Mouse (Mus musculus) naive thymus-derived CD4-positive, alpha-beta T cell, adult 5 months (primary cell): ENCODE results near the gene Lyl1. TPM values are rescaled to one million over a fixed set of nuclear protein-coding genes. Genes with fewer than 3 reads are reported as not detected.

Source experiments
- polyA plus RNA-seq: library from polyadenylated mRNA; unstranded; fragments of 100-300 nt; shearing (Covaris generic); gene quantifications from one replicate; pipeline ENCODE4 v1.2.1, GENCODE M21; 2017

Lyl1 gene
- not detected for polyA plus RNA-seq

GRCm38 (mm10) chr8:84700941-84701911, at the start of gene Lyl1:
Gene Lyl1, plus strand, starts transcription at chr8:84701457.

GRCm38 (mm10) chr8:84662581-84663065, 38.6 kb upstream of the Lyl1 start, which contains the start of gene Ier2:
Gene Ier2, minus strand, starts transcription at chr8:84662852.

GRCm38 (mm10) chr8:84686191-84687002, 14.9 kb upstream of the Lyl1 start, which contains the start of gene Trmt1:
Gene Trmt1, plus strand, starts transcription at chr8:84686307.

GRCm38 (mm10) chr8:84687705-84688100, 13.6 kb upstream of the Lyl1 start, which contains the start of gene Nacc1:
Gene Nacc1, minus strand, starts transcription at chr8:84687862.

GRCm38 (mm10) chr8:84722850-84723570, 21.8 kb downstream of the Lyl1 start, which contains the start of gene G430095P16Rik:
Gene G430095P16Rik, plus strand, starts transcription at chr8:84723007.

Other genes starting within 250 kb of the Lyl1 start
- gene Ier2, start 38.6 kb upstream of the Lyl1 start, polyA plus RNA-seq: 473 TPM
- 79.3 TPM for gene Trmt1, start 15.2 kb upstream of the Lyl1 start, polyA plus RNA-seq
- gene Nacc1, start 13.6 kb upstream of the Lyl1 start, polyA plus RNA-seq: 14.7 TPM
- gene G430095P16Rik, start 21.6 kb downstream of the Lyl1 start, polyA plus RNA-seq: 15.7 TPM
- gene Nfix, start 98.9 kb downstream of the Lyl1 start, polyA plus RNA-seq: 12.9 TPM
- gene Dand5, start 121.4 kb downstream of the Lyl1 start, polyA plus RNA-seq: 1.7 TPM
- 25.6 TPM for gene Gadd45gip1, start 130.1 kb downstream of the Lyl1 start, polyA plus RNA-seq
- 153 TPM for gene Rad23a, start 139.2 kb downstream of the Lyl1 start, polyA plus RNA-seq
- 394 TPM for gene Calr, start 145.5 kb downstream of the Lyl1 start, polyA plus RNA-seq
- gene Farsa, start 155.5 kb downstream of the Lyl1 start, polyA plus RNA-seq: 96.7 TPM
- 3.5 TPM for gene Syce2, start 170.7 kb downstream of the Lyl1 start, polyA plus RNA-seq
- gene Gcdh, start 192.5 kb downstream of the Lyl1 start, polyA plus RNA-seq: 25.9 TPM
- 0.30 TPM for gene Klf1, start 200.5 kb downstream of the Lyl1 start, polyA plus RNA-seq
- gene Dnase2a, start 207.1 kb downstream of the Lyl1 start, polyA plus RNA-seq: 4.9 TPM
- 0.39 TPM for gene Mast1, start 235.9 kb downstream of the Lyl1 start, polyA plus RNA-seq
- not detected for gene Rtbdn, start 245.5 kb downstream of the Lyl1 start, polyA plus RNA-seq